Mouse (Mus musculus) small intestine, adult 2 months (tissue): ENCODE results near the gene Apaf1.

Experiments used
- CTCF ChIP-seq: fragments of 200-500 bp; IDR thresholded peaks from 2 replicates; pipeline ENCODE4 v1.5.1; 2012; ENCODE audit warnings: low read depth, mild to moderate bottlenecking, control low read depth, inconsistent platforms, low read length, moderate library complexity, mixed read lengths; ENCODE audit not compliant: insufficient replicate concordance, insufficient read length; ENCODE audit errors: extremely low read depth
- POLR2A ChIP-seq: fragments of 200-500 bp; IDR thresholded peaks from 2 replicates; pipeline ENCODE4 v1.6.1; 2012; ENCODE audit warnings: low read depth, mild to moderate bottlenecking, control low read depth, inconsistent platforms, low read length, moderate library complexity

- TF ChIP-seq POLR2A = no peak
- TF ChIP-seq CTCF = no peak
Measured at GRCm38 (mm10) chr10:91083393-91083927, 890 bp upstream of the Apaf1 start.
